Mouse (Mus musculus) C2C12 (cell line): Measurements from ENCODE around the gene Foxg1. TPM values are rescaled to one million over a fixed set of nuclear protein-coding genes. Genes with fewer than 3 reads are reported as not detected.

Source experiments
- H3K27me3 ChIP-seq: one replicate; pipeline ENCODE4 v1.6.1; 2011; ENCODE audit not compliant: control insufficient read depth, insufficient read depth, insufficient read length
- H3K36me3 ChIP-seq: one replicate; pipeline ENCODE4 v1.6.1; 2011; ENCODE audit not compliant: control insufficient read depth, insufficient read depth
- H3K4me3 ChIP-seq: one replicate; pipeline ENCODE4 v1.5.1; 2011; ENCODE audit warnings: mild to moderate bottlenecking, control low read depth; ENCODE audit not compliant: poor library complexity, insufficient read depth, severe bottlenecking
- H3K79me2 ChIP-seq: one replicate; pipeline ENCODE4 v1.6.1; 2011; ENCODE audit not compliant: control insufficient read depth, insufficient read depth
- H3K79me3 ChIP-seq: one replicate; pipeline ENCODE4 v1.6.1; 2011; ENCODE audit warnings: low read depth, control low read depth
- H3ac ChIP-seq: one replicate; pipeline ENCODE3; 2011; ENCODE audit warnings: low read depth; ENCODE audit not compliant: control insufficient read depth, insufficient read length
- CEBPB ChIP-seq: IDR thresholded peaks from one replicate; pipeline ENCODE4 v1.6.1; 2011; ENCODE audit warnings: low read depth, mild to moderate bottlenecking, control low read depth, moderate library complexity
- CTCF ChIP-seq: IDR thresholded peaks from one replicate; pipeline ENCODE4 v1.5.1; 2011; ENCODE audit not compliant: control insufficient read depth, insufficient read depth, insufficient read length
- FOSL1 ChIP-seq: IDR thresholded peaks from one replicate; pipeline ENCODE4 v1.8.0; 2011; ENCODE audit warnings: mild to moderate bottlenecking, low read length; ENCODE audit not compliant: poor library complexity, insufficient read depth, severe bottlenecking
- MAX ChIP-seq: IDR thresholded peaks from one replicate; pipeline ENCODE4 v1.6.1; 2011; ENCODE audit warnings: mild to moderate bottlenecking, control low read depth
- MYOD1 ChIP-seq: IDR thresholded peaks from one replicate; pipeline ENCODE4 v1.6.1; 2011; ENCODE audit warnings: low read depth; ENCODE audit not compliant: control insufficient read depth, insufficient read length
- MYOG ChIP-seq: IDR thresholded peaks from one replicate; pipeline ENCODE4 v1.6.1; 2011; ENCODE audit not compliant: control insufficient read depth, insufficient read length; ENCODE audit errors: extremely low read depth
- USF1 ChIP-seq: IDR thresholded peaks from one replicate; pipeline ENCODE4 v1.6.1; 2011; ENCODE audit warnings: low read depth, mild to moderate bottlenecking, control low read depth, moderate library complexity
- polyA plus RNA-seq: library from polyadenylated mRNA; unstranded; fragments of >200 nt; fragmentation: generic; extraction: Trizol; gene quantifications from one replicate; pipeline ENCODE4 v1.2.1, GENCODE M21; 2012; ENCODE audit warnings: missing spikeins

Gene Foxg1
- polyA plus RNA-seq, 1 experiment: not detected

- Histone ChIP-seq H3K79me3 (no peaks in the 10 kb centered on the region), H3K27me3 (no peaks in the 10 kb centered on the region), H3K4me3 (no peak overlapping the region), H3ac (no peak overlapping the region), H3K36me3 (no peaks in the 10 kb centered on the region), H3K79me2 (no peaks in the 10 kb centered on the region)
- TF ChIP-seq MAX (no peak), MYOD1 (no peak), FOSL1 (no peak), CEBPB (no peak), USF1 (no peak)
These were observed 27.4 kb downstream of the Foxg1 start for GRCm38 (mm10) chr12:49409833-49410232.

GRCm38 (mm10) chr12:49417963-49418362 is 35.5 kb downstream of the Foxg1 start:
- Histone ChIP-seq H3K27me3 (no peaks in the 10 kb centered on the region), H3ac (no peak overlapping the region), H3K4me3 (no peak overlapping the region), H3K36me3 (no peaks in the 10 kb centered on the region), H3K79me3 (no peaks in the 10 kb centered on the region), H3K79me2 (no peaks in the 10 kb centered on the region)
- no peak for TF ChIP-seq CEBPB
- TF ChIP-seq MAX: no peak
- TF ChIP-seq CTCF: no peak
- TF ChIP-seq USF1: no peak
- no peak for TF ChIP-seq MYOD1
- TF ChIP-seq FOSL1: no peak
- TF ChIP-seq MYOG: no peak

Other genes with a start within 250 kb of the Foxg1 start
- gene Gm43517, start 2.5 kb downstream of the Foxg1 start, polyA plus RNA-seq: not detected